Mouse (Mus musculus): Measurements from ENCODE around the gene Cep170. TPM values are rescaled to one million over a fixed set of nuclear protein-coding genes. Genes with fewer than 3 reads are reported as not detected.
"Not testable (repeated sequence)": the region's sequence is repeated elsewhere in the genome, so short reads cannot be mapped to it uniquely, and the experiment has no call there.

Gene Cep170
- polyA plus RNA-seq, 1 experiment from 2014 or later, result 117 TPM

DNA sequence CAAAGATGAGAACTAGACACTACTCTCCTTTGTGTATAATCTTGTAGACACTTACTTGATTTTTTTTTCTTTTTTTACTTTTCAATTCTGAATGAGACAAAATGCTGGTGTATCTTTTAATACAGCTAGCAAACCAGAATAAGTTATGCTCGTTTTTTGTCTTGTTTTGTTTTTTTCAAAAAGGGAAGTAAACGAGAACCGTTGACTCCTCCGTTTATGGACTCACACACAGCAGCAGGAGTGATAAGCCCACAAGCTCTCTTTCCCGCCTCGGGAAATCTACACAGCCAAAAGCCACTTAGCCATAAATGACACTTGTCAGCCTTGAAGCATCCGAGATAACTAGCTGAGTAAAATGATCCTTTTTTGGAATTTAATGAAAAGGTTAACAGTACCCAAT, 22.7 kb upstream of the Cep170 start:
- ATAC-seq; H3K4me2 ChIP-seq (ENCODE audit: low read length); H3K9me3 ChIP-seq (replicated peaks; ENCODE audit: control insufficient read depth, low read length, poor library complexity, severe bottlenecking); H3K36me3 ChIP-seq (ENCODE audit: control insufficient read depth, insufficient read depth, low read length); H3K27me3 ChIP-seq (ENCODE audit: control insufficient read depth, insufficient read depth, low read depth, low read length); H3K4me3 ChIP-seq (ENCODE audit: low read depth, low read length); H3K4me1 ChIP-seq (ENCODE audit: control insufficient read depth, insufficient read depth, low read length); H3K9ac ChIP-seq (ENCODE audit: low read depth, low read length); H3K27ac ChIP-seq (ENCODE audit: low read length): not testable (repeated sequence)
- 67% methylated on average over 7 of the region's 7 CpGs for WGBS

DNA sequence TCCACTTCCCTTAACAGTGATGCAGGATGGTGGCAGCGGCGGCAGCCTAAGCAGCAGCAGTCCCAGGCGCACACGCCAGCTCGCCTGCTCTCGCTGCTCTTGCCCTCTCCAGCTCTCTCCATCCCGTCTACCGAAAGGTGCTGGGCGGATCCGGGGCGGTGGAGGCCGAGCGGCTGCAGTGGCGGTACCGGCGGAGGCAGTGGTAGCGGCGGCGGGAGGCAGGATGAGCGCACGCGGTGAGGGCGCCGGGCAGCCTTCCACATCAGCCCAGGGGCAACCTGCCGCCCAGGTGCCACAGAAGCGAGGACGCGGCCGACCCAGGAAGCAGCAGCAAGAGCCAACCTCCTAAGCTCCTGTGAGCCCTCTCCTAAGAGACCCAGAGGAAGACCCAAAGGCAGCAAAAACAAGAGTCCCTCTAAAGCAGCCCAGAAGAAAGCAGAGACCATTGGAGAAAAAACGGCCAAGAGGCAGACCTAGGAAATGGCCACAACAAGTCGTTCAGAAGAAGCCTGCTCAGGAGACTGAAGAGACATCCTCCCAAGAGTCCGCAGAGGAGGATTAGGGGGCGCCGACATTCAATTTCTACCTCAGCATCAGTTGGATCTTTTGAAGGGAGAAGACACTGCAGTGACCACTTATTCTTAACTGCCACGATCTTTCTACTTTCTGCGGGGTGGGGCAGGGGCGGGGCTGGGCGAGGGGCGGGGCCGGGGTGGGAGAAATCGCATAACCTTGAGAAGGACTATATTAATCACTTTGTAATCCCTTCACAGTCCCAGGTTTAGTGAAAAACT, 21.8 kb upstream of the Cep170 start:
- Histone ChIP-seq H3K4me3 (ENCODE audit: low read depth, low read length) (peak overlapping the region; percentile 41), H3K36me3 (ENCODE audit: control insufficient read depth, insufficient read depth, low read length) (no peaks in the 10 kb centered on the region), H3K27me3 (ENCODE audit: control insufficient read depth, insufficient read depth, low read depth, low read length) (no peaks in the 10 kb centered on the region), H3K4me2 (ENCODE audit: low read length) (peak overlapping the region; percentile 79), H3K4me1 (ENCODE audit: control insufficient read depth, insufficient read depth, low read length) (peaks cover 6% of the 10 kb centered on the region), H3K9me3 (replicated peaks; ENCODE audit: control insufficient read depth, low read length, poor library complexity, severe bottlenecking) (no peaks in the 10 kb centered on the region), H3K27ac (ENCODE audit: low read length) (no peak overlapping the region), H3K9ac (ENCODE audit: low read depth, low read length) (peak overlapping the region; percentile 57)
- 3% methylated on average over 41 of the region's 41 CpGs for WGBS
- peak; percentile 58; the same call in 1 of the 2 replicates for ATAC-seq

DNA sequence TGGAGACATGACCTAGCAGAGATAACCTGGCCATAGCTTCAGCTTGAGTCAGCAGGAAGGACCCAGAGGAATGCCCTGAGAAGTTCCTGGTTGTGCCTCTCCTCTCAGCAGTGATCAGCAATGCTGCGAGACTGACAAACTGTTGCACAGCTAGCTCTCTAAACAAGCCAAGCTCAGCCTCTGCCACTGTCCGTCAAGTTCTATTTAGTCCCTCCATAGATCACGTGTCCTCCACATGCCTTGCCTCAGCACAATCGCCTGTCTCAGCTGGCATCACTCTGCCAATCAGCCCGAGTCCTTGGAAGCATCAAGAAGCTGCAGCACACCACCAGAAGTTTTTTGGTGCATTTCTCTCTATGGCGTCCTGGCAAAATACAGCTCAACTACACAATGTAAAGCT, 21.0 kb upstream of the Cep170 start:
- peaks cover 6% of the 10 kb centered on the region for H3K4me1 ChIP-seq (ENCODE audit: control insufficient read depth, insufficient read depth, low read length)
- no peak overlapping the region for H3K4me2 ChIP-seq (ENCODE audit: low read length)
- no peak overlapping the region for H3K9ac ChIP-seq (ENCODE audit: low read depth, low read length)
- WGBS, result 46% methylated on average over 6 of the region's 6 CpGs
- H3K4me3 ChIP-seq (ENCODE audit: low read depth, low read length), result no peak overlapping the region
- no peaks in the 10 kb centered on the region for H3K9me3 ChIP-seq (replicated peaks; ENCODE audit: control insufficient read depth, low read length, poor library complexity, severe bottlenecking)
- H3K27me3 ChIP-seq (ENCODE audit: control insufficient read depth, insufficient read depth, low read depth, low read length), result no peaks in the 10 kb centered on the region
- no peak overlapping the region for H3K27ac ChIP-seq (ENCODE audit: low read length)
- no peaks in the 10 kb centered on the region for H3K36me3 ChIP-seq (ENCODE audit: control insufficient read depth, insufficient read depth, low read length)
- no peak; the same call in 1 of the 2 replicates for ATAC-seq

DNA sequence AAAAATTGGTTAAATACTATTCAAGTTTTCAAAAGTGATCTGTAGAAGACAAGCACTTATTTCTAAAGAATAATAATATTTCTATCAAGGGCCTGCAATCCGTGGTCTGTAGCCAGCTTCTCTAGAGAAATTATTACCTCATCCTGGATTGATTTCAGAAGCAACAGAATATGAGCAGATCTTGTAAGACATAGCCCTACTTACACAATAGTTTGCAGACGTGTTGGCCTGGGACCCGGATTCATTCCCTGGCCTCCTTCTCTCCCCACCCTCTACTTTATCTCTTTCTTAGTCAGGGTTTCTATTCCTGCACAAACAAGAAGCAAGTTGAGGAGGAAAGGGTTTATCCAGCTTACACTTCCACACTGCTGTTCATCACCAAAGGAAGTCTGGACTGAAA, 20.1 kb upstream of the Cep170 start:
- no peak for ATAC-seq
- 87% methylated on average over 3 of the region's 3 CpGs for WGBS

DNA sequence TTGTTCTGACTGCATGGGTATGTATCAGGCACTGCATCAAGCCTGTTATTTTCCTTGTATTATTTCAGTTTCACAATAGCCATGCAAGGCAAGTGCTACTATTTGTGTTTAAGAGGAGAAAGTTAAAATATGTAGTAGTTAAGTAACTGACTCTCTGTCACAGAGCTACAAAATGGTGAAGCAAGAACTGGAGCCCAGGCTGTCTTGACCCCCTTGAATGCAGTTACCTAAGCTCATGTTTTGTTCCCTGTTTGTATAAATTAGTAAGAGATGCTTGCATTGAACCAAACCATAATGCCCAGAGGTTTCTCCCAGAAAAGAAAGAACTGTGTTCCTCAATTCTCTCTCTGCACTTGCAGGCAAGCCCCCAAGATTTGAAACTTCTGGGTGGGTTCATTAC, 19.4 kb upstream of the Cep170 start:
- no peak for ATAC-seq
- Histone ChIP-seq H3K9me3 (replicated peaks; ENCODE audit: control insufficient read depth, low read length, poor library complexity, severe bottlenecking) (no peaks in the 10 kb centered on the region), H3K4me2 (ENCODE audit: low read length) (no peak overlapping the region), H3K36me3 (ENCODE audit: control insufficient read depth, insufficient read depth, low read length) (no peaks in the 10 kb centered on the region), H3K4me1 (ENCODE audit: control insufficient read depth, insufficient read depth, low read length) (peaks cover 6% of the 10 kb centered on the region), H3K4me3 (ENCODE audit: low read depth, low read length) (no peak overlapping the region), H3K27ac (ENCODE audit: low read length) (no peak overlapping the region), H3K27me3 (ENCODE audit: control insufficient read depth, insufficient read depth, low read depth, low read length) (no peaks in the 10 kb centered on the region), H3K9ac (ENCODE audit: low read depth, low read length) (no peak overlapping the region)

More for the DNA sequence above, 20.1 kb upstream of the Cep170 start:
- Histone ChIP-seq H3K4me3 (ENCODE audit: low read depth, low read length) (no peak overlapping the region), H3K27ac (ENCODE audit: low read length) (no peak overlapping the region), H3K4me2 (ENCODE audit: low read length) (no peak overlapping the region), H3K36me3 (ENCODE audit: control insufficient read depth, insufficient read depth, low read length) (no peaks in the 10 kb centered on the region), H3K9ac (ENCODE audit: low read depth, low read length) (no peak overlapping the region), H3K9me3 (replicated peaks; ENCODE audit: control insufficient read depth, low read length, poor library complexity, severe bottlenecking) (no peaks in the 10 kb centered on the region), H3K4me1 (ENCODE audit: control insufficient read depth, insufficient read depth, low read length) (peaks cover 6% of the 10 kb centered on the region), H3K27me3 (ENCODE audit: control insufficient read depth, insufficient read depth, low read depth, low read length) (no peaks in the 10 kb centered on the region)

DNA sequence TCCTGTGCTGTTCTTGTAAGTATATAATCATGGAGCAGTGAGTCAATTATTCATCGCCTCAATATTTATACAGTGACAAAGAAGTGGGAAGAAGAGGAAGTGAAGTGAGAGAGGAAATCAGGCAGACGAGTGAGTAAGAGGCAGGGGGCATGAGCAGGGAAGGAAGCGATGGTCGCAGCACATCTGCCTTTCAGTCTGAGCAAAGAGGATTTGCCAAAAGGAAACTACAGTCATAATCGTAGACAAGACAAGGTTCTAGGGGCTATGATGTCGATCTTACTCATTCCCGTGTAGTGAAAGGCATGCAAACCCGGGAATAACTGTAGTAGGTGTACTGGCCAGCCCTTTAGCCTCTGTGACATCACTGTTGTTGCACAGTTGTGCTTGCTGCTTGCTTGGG, 18.7 kb upstream of the Cep170 start:
- ATAC-seq, result no peak
- 85% methylated on average over 8 of the region's 8 CpGs for WGBS

DNA sequence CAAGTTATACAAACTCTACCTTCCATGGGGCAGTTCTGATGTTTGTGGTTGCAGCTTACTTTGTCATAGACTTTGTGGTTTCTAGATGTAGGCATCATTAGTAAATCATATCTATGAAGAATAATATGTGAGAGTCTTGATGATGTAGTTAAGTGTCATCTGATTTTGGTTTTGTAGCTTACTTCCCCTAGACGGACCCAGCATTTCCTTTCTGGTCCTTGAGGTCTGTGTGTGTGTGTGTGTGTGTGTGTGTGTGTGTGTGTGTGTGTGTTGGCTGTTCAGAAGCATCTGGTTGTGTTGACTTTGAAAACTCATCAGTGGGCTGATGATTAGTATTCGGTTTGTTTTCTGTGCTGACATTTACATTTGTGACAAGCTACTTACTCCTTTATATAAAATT, 18.2 kb upstream of the Cep170 start:
- Histone ChIP-seq H3K27me3 (ENCODE audit: control insufficient read depth, insufficient read depth, low read depth, low read length) (no peaks in the 10 kb centered on the region), H3K9ac (ENCODE audit: low read depth, low read length) (no peak overlapping the region), H3K27ac (ENCODE audit: low read length) (no peak overlapping the region), H3K9me3 (replicated peaks; ENCODE audit: control insufficient read depth, low read length, poor library complexity, severe bottlenecking) (no peaks in the 10 kb centered on the region), H3K4me1 (ENCODE audit: control insufficient read depth, insufficient read depth, low read length) (peaks cover 6% of the 10 kb centered on the region), H3K36me3 (ENCODE audit: control insufficient read depth, insufficient read depth, low read length) (no peaks in the 10 kb centered on the region), H3K4me2 (ENCODE audit: low read length) (no peak overlapping the region), H3K4me3 (ENCODE audit: low read depth, low read length) (no peak overlapping the region)
- WGBS, result 97% methylated on average over 2 of the region's 2 CpGs
- no peak for ATAC-seq

More for the DNA sequence above, 18.7 kb upstream of the Cep170 start:
- Histone ChIP-seq H3K9me3 (replicated peaks; ENCODE audit: control insufficient read depth, low read length, poor library complexity, severe bottlenecking) (no peaks in the 10 kb centered on the region), H3K27me3 (ENCODE audit: control insufficient read depth, insufficient read depth, low read depth, low read length) (no peaks in the 10 kb centered on the region), H3K36me3 (ENCODE audit: control insufficient read depth, insufficient read depth, low read length) (no peaks in the 10 kb centered on the region), H3K27ac (ENCODE audit: low read length) (no peak overlapping the region), H3K4me3 (ENCODE audit: low read depth, low read length) (no peak overlapping the region), H3K4me1 (ENCODE audit: control insufficient read depth, insufficient read depth, low read length) (peaks cover 6% of the 10 kb centered on the region), H3K9ac (ENCODE audit: low read depth, low read length) (no peak overlapping the region), H3K4me2 (ENCODE audit: low read length) (no peak overlapping the region)

DNA sequence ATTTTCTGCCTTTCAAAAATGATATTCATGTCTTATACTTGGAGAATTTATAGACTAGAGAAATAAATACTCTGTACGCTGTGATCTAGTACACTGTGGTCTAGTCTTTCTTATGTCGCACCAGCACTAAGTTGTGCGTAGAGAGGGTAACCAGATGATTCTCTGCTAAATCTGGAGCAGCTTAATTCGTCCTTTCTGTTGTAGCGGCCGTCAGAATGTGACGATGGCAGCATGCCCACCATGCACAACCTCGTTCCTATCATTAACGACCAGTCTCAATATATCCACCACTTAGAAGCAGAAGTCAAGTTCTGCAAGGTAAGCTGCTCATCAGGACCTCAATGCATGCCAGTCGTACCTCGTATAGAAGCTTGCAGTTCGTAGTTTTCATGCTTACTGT, 14.8 kb upstream of the Cep170 start:
- no peak overlapping the region for H3K4me2 ChIP-seq (ENCODE audit: low read length)
- no peaks in the 10 kb centered on the region for H3K9me3 ChIP-seq (replicated peaks; ENCODE audit: control insufficient read depth, low read length, poor library complexity, severe bottlenecking)
- H3K4me3 ChIP-seq (ENCODE audit: low read depth, low read length), result no peak overlapping the region
- no peak overlapping the region for H3K27ac ChIP-seq (ENCODE audit: low read length)
- no peaks in the 10 kb centered on the region for H3K27me3 ChIP-seq (ENCODE audit: control insufficient read depth, insufficient read depth, low read depth, low read length)
- no peaks in the 10 kb centered on the region for H3K36me3 ChIP-seq (ENCODE audit: control insufficient read depth, insufficient read depth, low read length)
- H3K4me1 ChIP-seq (ENCODE audit: control insufficient read depth, insufficient read depth, low read length), result no peaks in the 10 kb centered on the region
- ATAC-seq, result no peak
- no peak overlapping the region for H3K9ac ChIP-seq (ENCODE audit: low read depth, low read length)
- WGBS, result 91% methylated on average over 12 of the region's 12 CpGs

DNA sequence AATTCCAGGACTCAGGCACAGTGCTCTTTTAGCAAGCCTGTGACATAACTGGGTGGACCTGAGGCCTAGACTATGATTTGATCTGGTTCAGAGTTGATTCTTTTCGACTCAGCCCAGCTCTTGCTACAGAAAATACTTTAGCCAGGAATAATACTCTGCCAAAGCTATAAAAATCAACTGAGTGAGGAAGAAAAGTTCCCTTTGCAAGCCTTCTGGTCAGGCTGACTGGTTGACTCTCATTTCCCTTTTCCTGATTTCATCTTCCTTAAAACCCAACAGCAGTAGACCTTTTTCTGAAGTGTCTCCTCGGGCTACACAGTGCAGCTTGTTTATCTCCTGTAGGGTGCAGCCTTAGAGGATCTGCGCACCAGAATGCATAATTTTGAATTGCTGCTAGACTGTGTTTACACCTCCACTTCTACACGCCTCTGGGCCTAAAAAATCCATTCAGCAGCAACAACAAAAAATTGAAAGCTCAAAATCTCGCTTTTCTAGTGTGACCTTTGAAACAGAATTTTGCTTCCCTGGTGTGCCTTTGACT, 14.1 kb upstream of the Cep170 start:
- Histone ChIP-seq H3K9ac (ENCODE audit: low read depth, low read length) (no peak overlapping the region), H3K27ac (ENCODE audit: low read length) (no peak overlapping the region), H3K4me2 (ENCODE audit: low read length) (no peak overlapping the region), H3K4me1 (ENCODE audit: control insufficient read depth, insufficient read depth, low read length) (no peaks in the 10 kb centered on the region), H3K4me3 (ENCODE audit: low read depth, low read length) (no peak overlapping the region), H3K27me3 (ENCODE audit: control insufficient read depth, insufficient read depth, low read depth, low read length) (no peaks in the 10 kb centered on the region), H3K36me3 (ENCODE audit: control insufficient read depth, insufficient read depth, low read length) (no peaks in the 10 kb centered on the region), H3K9me3 (replicated peaks; ENCODE audit: control insufficient read depth, low read length, poor library complexity, severe bottlenecking) (no peaks in the 10 kb centered on the region)
- ATAC-seq, result 0 out of 2 replicates have a peak, but pooled peaks have one; percentile 39
- 66% methylated on average over 5 of the region's 5 CpGs for WGBS
